Mouse (Mus musculus) heart, postnatal 25 days (tissue): Measurements from ENCODE around the gene G6pc2. TPM values are rescaled to one million over a fixed set of nuclear protein-coding genes. Genes with fewer than 3 reads are reported as not detected.

Source experiments
- DNase-seq: peaks from one replicate; pipeline ENCODE4 v3.0.0; 2022; ENCODE audit warnings: low spot score
- intact Hi-C: fragments of 180-260 bp; cut with DNase I; formaldehyde crosslinking; loops from one replicate; pipeline ENCODE4 v1.15.1; 2025
- total RNA-seq, 2 experiments: library from RNA; stranded (reverse); gene quantifications; 2 replicates each; pipeline ENCODE4 v1.2.3; 2021

The G6pc2 gene
- total RNA-seq, 2 experiments from 2014 or later: not detected

DNA sequence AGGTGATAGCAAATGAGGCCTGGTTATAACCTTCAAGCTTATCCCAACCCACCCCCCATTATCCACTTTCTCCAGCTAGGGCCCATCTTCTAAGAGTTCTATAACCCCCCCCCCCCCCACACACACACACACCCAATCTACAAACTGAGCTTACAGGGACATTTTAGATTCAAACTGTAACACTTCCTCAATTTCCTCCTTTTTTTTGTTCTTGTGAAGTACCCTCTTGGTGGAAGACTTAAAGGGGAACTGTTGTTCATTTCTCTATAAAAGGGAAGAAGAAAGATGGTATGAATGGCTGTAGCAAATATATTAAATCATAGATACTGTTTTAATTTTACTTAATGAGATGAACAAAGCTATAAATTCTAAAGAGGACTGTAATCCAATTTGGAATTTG, 21.2 kb downstream of the G6pc2 start:
- no peak for DNase-seq
- intact Hi-C loops: no loop called here

GRCm38 (mm10) chr2:69234976-69235678, 24.3 kb downstream of the G6pc2 start:
- intact Hi-C loops: no loop called here
- no peak for DNase-seq

GRCm38 (mm10) chr2:69239315-69239714, 28.4 kb downstream of the G6pc2 start:
- intact Hi-C loops: no loop called here
- no peak for DNase-seq

GRCm38 (mm10) chr2:69244924-69245323, 34.1 kb downstream of the G6pc2 start:
- intact Hi-C loops: no loop called here
- DNase-seq: no peak

GRCm38 (mm10) chr2:69247081-69247480, 36.2 kb downstream of the G6pc2 start:
- DNase-seq: no peak
- intact Hi-C loops: no loop called here

DNA sequence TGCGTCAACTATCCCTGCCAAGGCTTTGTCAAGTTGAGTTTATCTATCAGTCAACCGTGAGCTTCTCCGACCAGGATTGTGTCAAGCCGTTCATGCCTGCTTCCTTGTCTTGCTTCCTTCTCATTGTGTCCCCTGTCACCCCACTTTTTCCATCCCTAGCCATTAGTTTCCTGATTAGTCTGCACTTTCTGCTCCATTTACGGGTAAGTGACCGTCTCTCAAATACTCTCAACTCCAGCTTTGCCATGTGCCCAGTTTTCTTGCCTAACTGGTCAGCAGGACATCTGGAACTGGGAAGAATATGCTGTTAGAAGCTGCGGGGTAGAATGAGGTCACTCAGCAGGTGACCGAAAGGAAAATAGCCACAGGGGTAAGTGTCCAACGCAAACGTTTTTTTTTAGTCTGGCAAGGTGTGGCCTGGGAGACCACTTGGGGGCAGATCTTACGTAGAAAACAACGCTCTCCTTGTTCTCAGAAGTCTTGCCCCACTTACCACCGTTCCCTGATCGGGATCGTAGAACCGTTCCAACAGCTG, 37.4 kb downstream of the G6pc2 start:
- intact Hi-C loops: no loop called here
- DNase-seq: no peak

DNA sequence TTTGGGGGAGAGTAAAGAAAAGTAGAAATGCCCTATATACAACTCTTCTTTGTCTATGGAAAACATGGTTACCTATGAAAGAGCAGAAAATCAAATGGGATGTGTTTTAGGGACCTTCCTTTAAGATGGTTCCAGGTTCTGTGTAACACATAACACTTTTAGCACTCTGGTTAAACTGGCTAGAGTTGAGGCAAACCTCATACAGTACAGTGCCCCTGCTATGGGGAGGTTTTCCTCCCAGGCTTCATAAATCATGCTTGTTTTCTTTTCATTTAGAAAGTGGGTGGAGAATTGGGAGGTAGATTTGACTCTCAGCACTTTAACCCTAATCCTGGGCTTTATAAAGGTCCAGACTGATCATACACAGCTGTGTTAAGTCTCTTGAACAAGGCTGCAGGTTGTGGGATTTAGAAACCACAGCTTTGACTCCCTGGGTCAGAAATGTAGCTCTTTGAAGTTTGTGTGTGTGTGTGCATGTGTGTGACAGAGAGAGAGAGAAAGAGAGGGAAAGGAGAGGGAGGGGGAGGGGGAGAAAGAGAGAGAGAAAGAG, 53.3 kb downstream of the G6pc2 start:
- intact Hi-C loops: no loop called here
- DNase-seq: no peak

- no peak for DNase-seq
- intact Hi-C loops: loop anchor here (2.0 to 5.0 kb wide), 2 partner anchors 51 to 153 kb away; no protein-coding TSS in a partner anchor
These were observed 65.0 kb downstream of the G6pc2 start for GRCm38 (mm10) chr2:69275875-69276274.

Other genes with a start within 250 kb of the G6pc2 start
- gene Nostrin, start 75.3 kb upstream of the G6pc2 start, total RNA-seq: 1 to 10 TPM; 4.9 to 5.7 TPM
- 1 to 10 TPM in 1 of 2 experiments, under 1 TPM in 1; 0.96 to 1.1 TPM for gene Spc25, start 4.9 kb upstream of the G6pc2 start, total RNA-seq
- gene Abcb11, start 131.5 kb downstream of the G6pc2 start, total RNA-seq: not detected
- under 1 TPM; 0.10 to 0.34 TPM for gene Dhrs9, start 169.4 kb downstream of the G6pc2 start, total RNA-seq